Mouse (Mus musculus): ENCODE measurements around the gene Hibadh.

DNA sequence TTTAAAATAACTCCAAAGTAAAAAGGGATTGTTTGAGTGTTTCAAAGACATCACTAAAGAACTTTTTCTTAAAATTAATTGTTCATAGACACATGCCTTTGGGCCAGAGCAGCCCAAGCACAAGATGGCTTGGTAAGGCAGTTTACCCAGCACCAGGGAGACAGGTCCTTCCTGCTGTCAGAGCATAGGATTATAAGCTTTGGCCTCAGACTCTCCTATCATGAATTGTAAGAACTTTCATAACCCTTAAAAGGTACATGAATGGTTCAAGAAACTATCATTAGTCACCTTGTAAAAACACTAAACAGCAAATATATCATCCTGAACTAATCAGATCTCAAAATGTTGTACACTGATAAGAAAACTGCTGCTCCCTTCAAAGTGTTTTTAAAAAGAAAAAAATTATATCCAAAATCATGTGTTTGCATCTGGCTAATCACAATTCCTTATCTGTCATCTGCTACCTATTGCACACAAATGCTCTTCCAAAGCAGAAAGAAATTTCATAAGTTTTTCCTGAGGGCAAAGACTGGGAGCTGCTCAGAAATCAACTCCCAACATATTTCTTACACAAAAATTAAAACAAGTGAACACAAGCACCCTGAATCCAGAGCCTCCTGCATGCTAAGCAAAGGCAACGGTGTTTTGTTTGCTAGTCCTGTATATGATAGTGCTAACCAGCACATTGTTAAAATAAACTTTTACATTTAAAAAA lies 1.6 kb downstream of the Hibadh start:
- TF ChIP-seq CTCF (conservative IDR thresholded peaks at IDR 0.05; ENCODE audit: insufficient read depth, insufficient read length, low read depth, low read length) (no peak), POLR2A (IDR thresholded peaks at IDR 0.05; ENCODE audit: low read depth, low read length) (no peak)
